Mouse (Mus musculus) ES-Bruce4 (cell line): ENCODE results near the gene Slc5a5.

Source experiments
- EP300 ChIP-seq: IDR thresholded peaks from 2 replicates; pipeline ENCODE4 v1.6.1; 2011; ENCODE audit warnings: low read depth, low read length; ENCODE audit not compliant: insufficient read depth
- POLR2A ChIP-seq: IDR thresholded peaks from one replicate; pipeline ENCODE4 v1.8.1; 2011; ENCODE audit warnings: low read length; ENCODE audit not compliant: insufficient read depth

GRCm38 (mm10) chr8:70911596-70911995 is 19.0 kb upstream of the Slc5a5 start:
- TF ChIP-seq POLR2A (no peak), EP300 (no peak)
